Mouse (Mus musculus) neural tube, embryonic 12.5 days (tissue): ENCODE measurements around the gene Zfp710. TPM values are rescaled to one million over a fixed set of nuclear protein-coding genes. Genes with fewer than 3 reads are reported as not detected.
A peak's percentile ranks its signal among the peaks of the same experiment; 100 is the strongest.
"Not testable (repeated sequence)": the region's sequence is repeated elsewhere in the genome, so short reads cannot be mapped to it uniquely, and the experiment has no call there.

Source experiments
- ATAC-seq: fragments of 200-750 bp; cut with Nextera tagmentation; 2 replicates; pipeline ENCODE4 v1.8.0; 2017; ENCODE audit warnings: low read depth, mild to moderate bottlenecking, moderate TSS enrichment, moderate library complexity; ENCODE audit not compliant: low FRiP score
- H3K27ac ChIP-seq: fragments of 300-500 bp; sonication (generic); 2 replicates; pipeline ENCODE4 v1.5.1; 2016
- H3K27me3 ChIP-seq: fragments of 300-500 bp; sonication (generic); replicated peaks from 2 replicates; pipeline ENCODE4 v1.6.1; 2016; ENCODE audit warnings: mild to moderate bottlenecking
- H3K36me3 ChIP-seq: fragments of 300-500 bp; sonication (generic); 2 replicates; pipeline ENCODE4 v1.6.1; 2016; ENCODE audit warnings: mild to moderate bottlenecking
- H3K4me1 ChIP-seq: fragments of 300-500 bp; sonication (generic); 2 replicates; pipeline ENCODE4 v1.6.1; 2016
- H3K4me2 ChIP-seq: fragments of 300-500 bp; sonication (generic); replicated peaks from 2 replicates; pipeline ENCODE4 v1.6.1; 2016; ENCODE audit warnings: mild to moderate bottlenecking
- H3K4me3 ChIP-seq: fragments of 300-500 bp; sonication (generic); 2 replicates; pipeline ENCODE4 v1.5.1; 2016
- H3K9ac ChIP-seq: fragments of 300-500 bp; sonication (generic); 2 replicates; pipeline ENCODE4 v1.6.1; 2016; ENCODE audit warnings: mild to moderate bottlenecking
- H3K9me3 ChIP-seq: fragments of 300-500 bp; sonication (generic); 2 replicates; pipeline ENCODE4 v1.6.1; 2016; ENCODE audit warnings: mild to moderate bottlenecking
- WGBS: fragments of 180-500 bp; shearing (Covaris S2); methylation state at CpG from one replicate; pipeline ENCODE4 v1.1.7; 2016; 5-methylcytosine and 5-hydroxymethylcytosine counted together
- polyA plus RNA-seq: library from polyadenylated mRNA; unstranded; fragments of >200 nt; fragmentation: Nextera tagmentation; extraction: Ambion mirVana; gene quantifications from 2 replicates; pipeline ENCODE4 v1.2.1, GENCODE M21; 2016

Zfp710 gene
- polyA plus RNA-seq, 1 experiment from 2014 or later: 24.7 TPM

DNA sequence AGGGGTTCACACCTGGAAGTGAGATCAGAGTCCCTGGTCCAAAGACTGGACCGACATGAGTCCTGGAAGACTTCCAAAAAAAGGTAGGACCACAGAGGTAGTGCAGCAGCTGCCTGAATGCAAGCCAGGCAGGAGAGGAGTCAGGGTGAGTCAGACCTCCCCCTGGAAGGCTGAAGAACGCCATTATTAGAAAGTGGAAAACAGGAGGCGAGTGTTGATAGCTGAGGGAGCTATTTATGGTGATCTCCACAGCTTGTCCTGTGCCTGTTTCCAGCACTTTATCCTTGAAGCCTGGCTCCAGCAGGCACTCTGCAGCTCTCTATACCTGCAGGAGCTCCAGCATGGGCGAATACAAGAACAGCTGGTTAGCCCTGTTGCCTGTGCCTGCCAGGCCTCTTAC lies 94.6 kb downstream of the Zfp710 start:
- H3K27me3 ChIP-seq: no peaks in the 10 kb centered on the region
- no peaks in the 10 kb centered on the region for H3K9me3 ChIP-seq
- no peaks in the 10 kb centered on the region for H3K36me3 ChIP-seq
- H3K4me1 ChIP-seq: peaks cover 4% of the 10 kb centered on the region; the same call in 1 of the 2 replicates
- no peak overlapping the region for H3K9ac ChIP-seq
- no peak overlapping the region for H3K4me2 ChIP-seq
- WGBS: 85% methylated on average over 4 of the region's 4 CpGs
- ATAC-seq: no peak
- no peak overlapping the region for H3K27ac ChIP-seq
- H3K4me3 ChIP-seq: no peak overlapping the region

DNA sequence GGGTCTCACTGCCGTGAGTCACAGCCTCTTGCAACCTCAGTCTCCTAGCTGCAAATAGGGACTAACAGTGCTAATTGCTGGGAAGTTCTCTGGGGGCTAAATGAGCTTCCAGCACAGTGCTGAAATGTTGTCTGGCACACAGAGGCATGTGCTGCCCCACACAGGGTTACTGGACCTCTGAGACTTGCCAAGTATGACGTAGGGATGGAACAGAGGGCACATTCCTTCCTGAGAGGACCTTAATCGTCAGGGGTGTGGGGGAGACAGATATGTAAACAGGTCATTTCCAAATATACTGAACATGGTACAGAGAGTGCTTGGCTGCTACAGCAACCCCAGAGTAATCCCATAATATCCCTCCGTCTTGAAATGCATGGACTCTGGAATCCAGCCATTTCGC lies 96.5 kb downstream of the Zfp710 start:
- Histone ChIP-seq H3K27ac (no peak overlapping the region), H3K9ac (no peak overlapping the region), H3K4me3 (no peak overlapping the region), H3K36me3 (no peaks in the 10 kb centered on the region), H3K4me2 (no peak overlapping the region), H3K4me1 (no peaks in the 10 kb centered on the region), H3K9me3 (no peaks in the 10 kb centered on the region), H3K27me3 (no peaks in the 10 kb centered on the region)
- no peak for ATAC-seq
- WGBS: 84% methylated on average over 5 of the region's 5 CpGs

DNA sequence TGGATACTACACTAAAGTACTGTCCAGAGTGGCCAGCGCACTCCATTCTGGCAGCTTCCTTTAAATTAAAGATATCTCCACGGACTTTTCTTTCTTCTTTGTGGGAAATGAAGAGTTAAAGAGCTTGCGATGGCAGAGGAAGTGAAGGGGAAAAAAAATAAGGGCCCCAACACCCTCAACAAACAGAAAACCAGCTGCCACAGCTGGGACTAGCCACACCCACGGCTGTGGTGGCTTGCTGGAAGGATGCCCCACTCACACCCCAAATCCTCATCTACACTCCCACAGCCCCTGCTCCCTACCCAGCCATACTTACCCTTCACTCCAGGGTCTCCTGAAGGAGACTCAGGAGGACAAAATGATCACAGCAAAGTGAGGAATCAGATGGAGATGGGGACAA lies 98.5 kb downstream of the Zfp710 start:
- Histone ChIP-seq H3K9me3 (no peaks in the 10 kb centered on the region), H3K27ac (no peak overlapping the region), H3K4me2 (no peak overlapping the region), H3K4me1 (no peaks in the 10 kb centered on the region), H3K9ac (no peak overlapping the region), H3K4me3 (no peak overlapping the region), H3K36me3 (no peaks in the 10 kb centered on the region), H3K27me3 (no peaks in the 10 kb centered on the region)
- no peak for ATAC-seq
- 67% methylated on average over 4 of the region's 4 CpGs for WGBS

DNA sequence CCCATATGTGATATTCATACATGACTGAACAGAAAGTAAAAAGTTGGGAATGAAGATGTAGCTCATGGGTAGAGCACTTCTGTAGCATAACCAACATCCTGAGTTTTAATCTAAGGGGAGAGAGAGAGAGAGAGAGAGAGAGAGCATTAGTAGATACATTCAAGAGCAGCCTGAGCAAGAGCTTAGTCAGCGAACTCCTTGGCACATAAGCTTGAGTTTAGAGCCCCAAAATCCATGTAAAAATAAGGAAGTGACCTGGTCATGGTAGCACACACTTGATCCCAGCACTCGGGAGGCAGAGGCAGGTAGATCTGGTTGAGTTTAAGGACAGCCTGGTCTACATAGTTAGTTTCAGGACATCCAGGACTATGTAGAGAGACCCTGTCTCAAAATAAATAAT lies 99.1 kb downstream of the Zfp710 start:
- Histone ChIP-seq H3K9me3 (no peaks in the 10 kb centered on the region), H3K4me2 (no peak overlapping the region), H3K4me1 (no peaks in the 10 kb centered on the region), H3K4me3 (no peak overlapping the region), H3K36me3 (no peaks in the 10 kb centered on the region), H3K9ac (no peak overlapping the region), H3K27ac (no peak overlapping the region), H3K27me3 (no peaks in the 10 kb centered on the region)
- ATAC-seq: no peak
- WGBS: 89% methylated on average over 2 of the region's 2 CpGs

DNA sequence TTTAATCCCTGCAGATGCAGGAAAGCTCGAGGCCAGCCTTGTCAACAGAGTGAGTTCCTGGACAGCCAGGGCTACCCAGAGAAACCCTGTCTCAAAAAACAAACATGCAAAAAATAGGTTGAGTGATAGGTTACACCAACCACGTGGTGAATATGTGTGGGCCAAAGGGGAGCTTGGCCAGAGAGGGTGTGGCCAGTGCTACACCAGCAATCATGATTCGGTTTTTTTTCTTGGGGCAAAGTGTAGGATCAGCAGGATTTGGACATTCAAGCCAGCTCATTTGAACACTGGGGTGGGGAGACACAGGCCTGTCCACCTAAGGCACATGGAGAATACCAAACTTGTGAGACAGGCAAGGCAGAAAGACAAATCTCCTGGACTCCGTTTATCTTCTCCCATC lies 104.7 kb downstream of the Zfp710 start:
- no peak overlapping the region for H3K27ac ChIP-seq
- ATAC-seq: no peak
- H3K36me3 ChIP-seq: no peaks in the 10 kb centered on the region
- H3K4me1 ChIP-seq: 0 out of 2 replicates have a peak, but pooled peaks cover under 1% of the 10 kb centered on the region
- H3K4me3 ChIP-seq: no peak overlapping the region
- no peak overlapping the region for H3K9ac ChIP-seq
- 75% methylated on average over 4 of the region's 4 CpGs for WGBS
- no peaks in the 10 kb centered on the region for H3K9me3 ChIP-seq
- H3K27me3 ChIP-seq: no peaks in the 10 kb centered on the region
- no peak overlapping the region for H3K4me2 ChIP-seq

DNA sequence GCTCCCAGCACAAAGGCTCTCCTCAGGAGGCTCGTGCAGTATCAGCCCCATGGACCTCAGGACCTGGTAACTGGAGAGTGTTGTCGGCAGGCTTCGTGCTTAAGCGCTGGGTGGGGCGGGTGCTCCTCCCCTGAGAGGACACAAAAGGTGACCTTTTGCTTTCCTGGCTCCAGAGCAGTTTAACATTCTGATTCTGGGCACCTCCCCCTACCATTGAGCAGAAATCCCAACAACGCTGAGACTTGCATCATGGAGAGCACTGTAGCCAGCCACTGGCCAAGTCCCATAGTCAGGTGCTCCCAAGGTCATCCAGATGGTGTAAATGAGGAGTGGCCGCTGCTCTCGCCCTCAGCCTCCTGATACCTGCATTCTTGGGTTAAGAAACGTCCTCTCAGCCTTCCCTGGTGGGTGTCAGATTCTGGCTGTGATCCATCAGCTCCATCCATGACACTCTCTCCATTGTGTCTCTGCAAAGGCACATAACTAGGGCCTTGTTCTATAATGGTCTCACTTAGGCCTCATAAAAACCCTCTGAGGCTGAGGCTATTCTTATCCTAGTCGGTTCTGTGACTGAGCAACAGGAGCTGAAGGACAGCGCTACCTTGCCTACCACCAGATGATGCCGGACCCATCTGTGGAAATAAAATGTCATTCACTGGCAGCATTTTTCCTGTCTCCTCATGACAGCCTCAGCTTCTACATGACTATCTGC lies 105.9 kb downstream of the Zfp710 start:
- 0 out of 2 replicates have a peak, but pooled peaks cover 4% of the 10 kb centered on the region for H3K4me1 ChIP-seq
- H3K4me3 ChIP-seq: no peak overlapping the region
- H3K27me3 ChIP-seq: no peaks in the 10 kb centered on the region
- no peaks in the 10 kb centered on the region for H3K9me3 ChIP-seq
- ATAC-seq: no peak
- no peak overlapping the region for H3K27ac ChIP-seq
- 31% methylated on average over 12 of the region's 12 CpGs for WGBS
- no peak overlapping the region for H3K9ac ChIP-seq
- no peaks in the 10 kb centered on the region for H3K36me3 ChIP-seq
- no peak overlapping the region for H3K4me2 ChIP-seq

DNA sequence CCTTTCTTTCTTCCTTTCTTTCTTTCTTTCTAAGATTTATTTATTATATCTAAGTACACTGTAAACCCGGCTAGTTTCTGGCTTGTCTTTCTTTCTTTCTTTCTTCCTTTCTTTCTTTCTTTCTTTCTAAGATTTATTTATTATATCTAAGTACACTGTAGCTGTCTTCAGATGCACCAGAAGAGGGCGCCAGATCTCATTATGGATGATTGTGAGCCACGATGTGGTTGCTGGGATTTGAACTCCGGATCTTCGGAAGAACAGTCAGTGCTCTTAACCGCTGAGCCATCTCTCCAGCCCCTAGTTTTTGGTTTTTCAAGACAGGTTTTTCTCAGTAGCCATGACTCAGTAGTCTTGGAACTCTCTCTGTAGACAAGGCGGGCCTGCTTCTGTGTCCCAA lies 106.7 kb downstream of the Zfp710 start:
- not testable (repeated sequence) for H3K9ac ChIP-seq, H3K4me2 ChIP-seq, H3K4me3 ChIP-seq, ATAC-seq, H3K27me3 ChIP-seq, H3K9me3 ChIP-seq, H3K27ac ChIP-seq, H3K36me3 ChIP-seq, H3K4me1 ChIP-seq
- 76% methylated on average over 7 of the region's 7 CpGs for WGBS

DNA sequence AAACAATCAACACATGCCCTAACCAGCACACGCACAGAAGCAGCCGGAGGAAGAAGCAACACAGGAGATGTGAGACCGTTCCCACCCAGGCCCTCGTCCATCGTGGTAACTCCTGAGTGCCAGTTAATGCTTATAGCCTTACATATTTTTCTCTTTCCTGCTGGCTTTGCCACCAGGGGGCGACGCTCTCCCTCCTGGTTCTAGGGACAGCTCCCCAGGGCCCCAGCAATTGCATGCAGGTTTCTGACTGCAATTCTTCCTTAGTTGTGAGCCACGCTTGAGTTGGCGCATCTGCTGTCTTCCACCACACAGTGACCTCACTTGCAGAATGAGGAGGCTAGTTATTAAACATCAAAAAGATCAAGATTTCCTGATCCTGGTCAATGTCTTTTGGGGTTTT lies 107.9 kb downstream of the Zfp710 start:
- Histone ChIP-seq H3K27ac (no peak overlapping the region), H3K4me2 (no peak overlapping the region), H3K4me3 (no peak overlapping the region), H3K9ac (no peak overlapping the region), H3K9me3 (peaks cover 6% of the 10 kb centered on the region; the same call in 1 of the 2 replicates), H3K27me3 (no peaks in the 10 kb centered on the region), H3K4me1 (0 out of 2 replicates have a peak, but pooled peaks cover 4% of the 10 kb centered on the region), H3K36me3 (no peaks in the 10 kb centered on the region)
- WGBS: 53% methylated on average over 9 of the region's 9 CpGs
- no peak for ATAC-seq

DNA sequence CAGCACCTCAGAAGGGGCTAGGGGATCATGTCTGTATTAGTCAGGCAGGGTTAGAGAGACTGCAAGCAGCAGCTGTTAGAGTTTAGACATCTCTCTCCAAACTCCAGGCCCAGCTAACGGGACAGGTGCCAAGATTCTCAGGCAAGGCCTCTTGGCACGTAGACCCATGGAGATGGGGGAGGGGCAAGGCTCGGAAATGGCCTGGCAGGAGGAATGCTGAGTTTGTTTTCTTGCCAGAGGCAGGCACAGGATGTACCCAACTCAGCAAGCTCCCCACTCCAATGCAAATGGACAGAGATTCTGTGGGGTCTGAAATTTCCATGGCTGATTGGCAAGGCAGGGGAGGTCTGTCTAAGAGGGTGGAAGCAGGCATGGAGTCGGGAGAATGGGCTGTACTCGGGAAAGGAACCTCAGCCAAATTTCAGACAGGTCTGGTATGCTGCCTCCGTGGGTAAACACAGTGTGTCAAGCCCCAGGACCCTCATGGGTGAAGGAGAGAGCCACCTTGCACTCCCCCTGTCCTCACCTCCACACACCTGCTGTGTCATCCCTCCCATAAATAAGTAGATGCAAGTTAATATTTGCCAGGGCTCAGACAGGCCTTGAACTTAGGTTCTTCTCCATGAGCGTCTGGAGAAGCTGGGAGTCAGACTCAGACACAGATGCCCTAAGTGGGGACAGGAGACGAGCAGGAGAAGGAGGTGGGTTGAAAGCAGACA lies 110.0 kb downstream of the Zfp710 start:
- ATAC-seq: no peak
- Histone ChIP-seq H3K27me3 (no peaks in the 10 kb centered on the region), H3K4me3 (no peak overlapping the region), H3K36me3 (no peaks in the 10 kb centered on the region), H3K4me1 (0 out of 2 replicates have a peak, but pooled peaks cover 4% of the 10 kb centered on the region), H3K9ac (no peak overlapping the region), H3K27ac (no peak overlapping the region), H3K4me2 (no peak overlapping the region), H3K9me3 (peaks cover 6% of the 10 kb centered on the region; the same call in 1 of the 2 replicates)
- 59% methylated on average over 8 of the region's 8 CpGs for WGBS

DNA sequence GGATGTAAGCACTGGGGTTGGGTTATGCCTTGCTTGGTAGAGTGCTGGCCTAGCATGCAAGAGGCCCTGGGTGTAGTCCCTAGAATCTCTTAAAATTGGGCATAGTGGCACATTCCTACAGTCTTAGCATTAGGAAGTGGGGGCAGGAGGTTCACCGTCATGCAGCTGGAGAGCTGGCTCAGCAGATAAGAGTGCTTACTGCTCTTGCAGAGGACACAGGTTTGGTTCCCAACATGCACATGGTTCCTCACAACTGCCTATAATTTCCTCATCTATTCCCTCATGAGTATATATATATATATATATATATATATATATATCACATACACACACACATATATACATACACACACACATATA lies 110.5 kb downstream of the Zfp710 start:
- 92% methylated on average over 1 of the region's 1 CpGs for WGBS

DNA sequence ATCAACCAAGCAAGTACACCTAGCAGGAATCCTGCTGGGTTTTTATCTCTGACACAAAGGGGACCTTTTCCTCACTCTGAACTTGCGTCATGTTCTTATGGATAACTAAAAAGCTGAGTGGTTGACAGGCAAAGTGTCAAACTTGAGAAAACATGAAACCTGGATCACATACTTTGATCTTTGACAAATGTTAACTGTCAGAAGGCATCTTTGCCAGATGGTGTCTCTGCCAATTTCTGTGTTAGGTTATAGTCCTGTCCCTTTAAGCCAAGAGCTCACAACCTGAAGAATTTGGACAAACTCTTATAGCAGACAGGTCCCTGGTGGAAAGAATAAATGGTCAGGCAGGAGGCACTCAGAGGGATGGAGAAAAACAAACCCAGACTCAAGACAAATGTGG lies 113.8 kb downstream of the Zfp710 start:
- Histone ChIP-seq H3K27me3 (no peaks in the 10 kb centered on the region), H3K27ac (no peak overlapping the region), H3K4me1 (0 out of 2 replicates have a peak, but pooled peaks cover 8% of the 10 kb centered on the region), H3K9ac (no peak overlapping the region), H3K36me3 (no peaks in the 10 kb centered on the region), H3K4me2 (no peak overlapping the region), H3K9me3 (peaks cover 6% of the 10 kb centered on the region; the same call in 1 of the 2 replicates), H3K4me3 (no peak overlapping the region)
- no peak for ATAC-seq
- 79% methylated on average over 1 of the region's 1 CpGs for WGBS

More for the DNA sequence above, 110.5 kb downstream of the Zfp710 start:
- H3K27ac ChIP-seq: no peak overlapping the region
- H3K27me3 ChIP-seq: no peaks in the 10 kb centered on the region
- ATAC-seq: no peak
- no peaks in the 10 kb centered on the region for H3K36me3 ChIP-seq
- peaks cover 6% of the 10 kb centered on the region; the same call in 1 of the 2 replicates for H3K9me3 ChIP-seq
- no peak overlapping the region for H3K9ac ChIP-seq
- H3K4me2 ChIP-seq: no peak overlapping the region
- no peak overlapping the region for H3K4me3 ChIP-seq
- H3K4me1 ChIP-seq: 0 out of 2 replicates have a peak, but pooled peaks cover 4% of the 10 kb centered on the region

DNA sequence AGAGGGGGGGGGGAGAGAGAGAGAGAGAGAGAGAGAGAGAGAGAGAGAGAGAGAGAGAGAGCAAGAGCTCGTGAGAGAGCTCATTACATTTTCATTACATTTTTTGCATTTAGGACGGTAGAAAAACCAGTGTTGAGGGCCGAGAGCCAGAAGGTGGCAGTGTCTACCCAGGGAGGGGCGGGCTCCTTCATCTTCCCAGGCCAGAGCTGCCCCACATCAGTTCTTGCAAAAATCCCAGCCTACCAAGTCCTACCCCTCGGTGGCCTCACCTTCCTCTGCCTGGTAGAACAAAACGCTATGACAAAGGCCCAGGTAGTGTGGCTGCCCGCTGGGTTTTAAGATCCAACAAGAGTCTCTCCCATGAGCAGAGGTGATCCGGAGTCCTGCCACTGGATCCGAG lies 116.2 kb downstream of the Zfp710 start:
- ATAC-seq: peak; percentile 44; the same call in 1 of the 2 replicates
- H3K27ac ChIP-seq: no peak overlapping the region
- H3K9ac ChIP-seq: no peak overlapping the region
- 17% methylated on average over 9 of the region's 9 CpGs for WGBS
- H3K4me2 ChIP-seq: no peak overlapping the region; the same call in 1 of the 2 replicates
- peaks cover 6% of the 10 kb centered on the region; the same call in 1 of the 2 replicates for H3K9me3 ChIP-seq
- H3K36me3 ChIP-seq: no peaks in the 10 kb centered on the region
- H3K4me1 ChIP-seq: peaks cover 13% of the 10 kb centered on the region; the same call in 1 of the 2 replicates
- no peaks in the 10 kb centered on the region for H3K27me3 ChIP-seq
- no peak overlapping the region for H3K4me3 ChIP-seq
